Mouse (Mus musculus) layer of hippocampus, adult 9-10 months (tissue): ENCODE data around the gene Raf1.
A peak's percentile ranks its signal among the peaks of the same experiment; 100 is the strongest.

Source experiments
- DNase-seq: peaks from one replicate; pipeline ENCODE4 v3.0.0; 2022; ENCODE audit warnings: low spot score

The Raf1 gene

DNA sequence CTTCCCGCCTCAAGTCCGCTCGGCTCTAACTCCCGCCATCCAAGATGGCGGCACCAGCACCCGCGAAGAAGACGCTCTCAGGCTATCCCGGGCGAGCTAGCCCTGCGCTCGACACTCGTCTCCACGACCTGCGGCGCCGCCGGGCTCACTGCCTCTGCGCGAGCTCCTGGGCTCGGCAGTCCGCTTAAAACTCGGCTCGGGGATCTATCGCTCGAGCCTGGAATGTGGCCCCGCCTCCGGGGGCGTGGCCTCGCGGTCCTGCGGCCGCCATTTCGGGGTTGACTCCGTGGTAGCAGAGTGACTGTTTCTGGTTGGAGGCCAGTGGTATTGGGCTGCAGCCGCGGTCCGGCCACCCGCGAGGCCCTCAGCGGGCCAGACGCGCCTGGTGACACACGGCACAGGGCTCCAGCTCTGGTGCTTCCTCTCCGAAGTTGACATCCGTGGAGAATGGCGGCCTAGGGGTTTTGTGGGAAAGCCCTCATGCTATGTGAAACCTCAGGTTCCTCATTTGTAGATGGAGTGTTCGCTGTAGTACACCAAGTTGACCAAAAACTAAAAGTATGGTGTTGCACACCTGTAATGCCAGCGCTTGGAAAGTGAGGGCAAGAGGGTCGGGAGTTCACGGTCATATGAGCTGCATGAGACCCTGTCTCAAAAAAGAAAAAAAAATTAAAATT, at the start of gene Raf1:
Gene Raf1 (minus strand): TSS at position 184 of the 677 bp plus-strand sequence.
- DNase-seq, result peak; percentile 93

- DNase-seq, result no peak
Measured at GRCm38 (mm10) chr6:115722246-115722645, 45.8 kb upstream of the Raf1 start.

DNA sequence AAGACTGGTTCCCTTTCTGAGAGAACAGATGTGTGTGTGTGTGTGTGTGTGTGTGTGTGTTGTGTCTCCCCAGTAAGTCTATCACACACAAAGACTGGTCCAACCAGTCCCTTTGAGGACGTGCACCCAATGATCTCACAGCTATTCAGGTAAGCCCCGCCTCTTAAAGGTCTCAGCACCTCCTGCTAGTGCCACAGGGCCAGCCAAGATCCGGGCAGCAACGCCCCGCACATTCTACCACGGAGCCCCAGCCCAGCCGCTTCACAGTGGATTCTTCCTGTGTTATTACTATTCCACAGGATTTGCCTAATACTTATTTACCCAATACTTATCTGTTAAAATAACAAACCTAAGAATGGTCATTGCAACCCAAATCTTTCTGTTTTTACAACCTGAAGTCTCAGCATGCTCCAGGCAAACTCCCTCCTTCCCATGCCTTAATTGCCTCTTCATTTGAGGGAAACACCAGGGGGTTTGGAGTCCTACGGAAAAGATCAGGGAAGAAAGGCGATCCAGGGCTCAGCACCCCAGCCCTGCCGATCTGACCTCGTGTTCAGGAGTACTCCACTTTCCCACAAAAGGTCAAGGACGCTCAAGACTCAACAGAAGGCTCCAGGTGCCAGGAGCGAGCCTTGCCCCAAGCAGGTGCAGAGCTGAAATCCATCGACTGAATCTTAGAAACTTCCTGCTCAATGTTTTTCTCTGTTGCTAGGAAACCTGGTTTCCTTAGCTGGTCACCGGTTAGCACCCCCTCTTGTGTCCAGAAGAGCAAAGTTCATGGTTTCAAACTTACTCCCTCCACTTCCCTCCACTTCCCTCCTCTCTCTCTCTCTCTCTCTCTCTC, 41.5 kb upstream of the Raf1 start:
- DNase-seq, result no peak

GRCm38 (mm10) chr6:115717101-115717652, 40.7 kb upstream of the Raf1 start:
- no peak for DNase-seq

GRCm38 (mm10) chr6:115711261-115711660, 34.8 kb upstream of the Raf1 start:
- no peak for DNase-seq

DNA sequence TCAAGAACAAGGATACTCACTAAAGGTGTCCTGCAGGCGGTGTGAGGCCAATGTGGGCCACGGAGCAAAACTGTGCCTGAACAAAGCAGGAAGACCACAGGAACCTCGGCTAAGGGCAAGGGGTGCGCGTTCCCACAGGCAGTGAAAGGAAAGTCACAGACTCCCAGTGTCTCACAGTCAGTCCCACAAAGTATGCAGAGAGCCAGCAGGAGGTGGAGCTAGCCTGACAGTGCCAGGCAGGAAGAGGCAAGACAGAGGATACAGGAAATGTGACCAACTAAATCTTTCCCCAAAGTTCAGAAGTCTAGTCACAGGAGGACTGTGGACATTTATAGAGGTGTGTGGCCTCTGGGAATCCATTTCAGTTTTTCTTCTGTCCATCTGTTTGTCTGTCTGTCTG, 26.5 kb upstream of the Raf1 start:
- no peak for DNase-seq

GRCm38 (mm10) chr6:115701302-115701701, 24.9 kb upstream of the Raf1 start:
- DNase-seq, result no peak

DNA sequence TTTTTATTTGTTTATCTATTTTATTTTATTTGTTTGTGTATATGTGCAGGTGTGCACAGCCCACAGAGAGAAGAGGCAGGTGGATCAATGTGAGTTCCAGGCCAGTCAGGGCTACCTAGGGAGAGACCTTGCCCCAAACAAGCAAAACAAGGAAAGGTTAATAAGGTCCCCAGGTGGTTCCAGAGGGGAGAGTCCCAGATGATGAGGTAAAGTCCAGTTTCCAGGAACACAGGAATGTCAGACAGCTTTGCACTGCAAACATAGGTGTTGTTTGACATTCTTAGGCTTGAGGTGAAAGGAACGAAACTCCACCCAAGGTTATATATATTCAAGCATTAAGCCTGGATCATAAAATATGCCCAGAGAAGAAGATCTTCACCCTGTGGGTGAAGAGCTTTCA, 24.3 kb upstream of the Raf1 start:
- no peak for DNase-seq

DNA sequence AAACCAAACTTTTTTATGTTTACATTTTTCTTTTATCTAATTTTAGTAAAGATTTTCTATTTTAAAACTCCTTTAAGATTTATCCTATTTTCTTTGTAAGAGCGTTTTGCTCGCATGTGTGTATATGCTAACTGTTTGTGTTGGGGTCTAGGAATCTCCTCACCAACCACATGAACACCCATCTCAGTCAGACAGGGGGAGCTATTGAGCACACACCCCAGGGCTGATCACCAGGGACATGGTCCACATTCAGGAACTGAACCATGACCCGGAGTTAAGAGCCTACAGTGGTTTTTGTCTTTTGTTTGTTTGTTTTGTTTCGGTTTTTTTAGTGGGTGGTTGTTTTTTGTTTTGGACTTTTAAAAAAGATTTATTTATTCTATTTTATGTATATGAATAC, 22.3 kb upstream of the Raf1 start:
- no peak for DNase-seq

DNA sequence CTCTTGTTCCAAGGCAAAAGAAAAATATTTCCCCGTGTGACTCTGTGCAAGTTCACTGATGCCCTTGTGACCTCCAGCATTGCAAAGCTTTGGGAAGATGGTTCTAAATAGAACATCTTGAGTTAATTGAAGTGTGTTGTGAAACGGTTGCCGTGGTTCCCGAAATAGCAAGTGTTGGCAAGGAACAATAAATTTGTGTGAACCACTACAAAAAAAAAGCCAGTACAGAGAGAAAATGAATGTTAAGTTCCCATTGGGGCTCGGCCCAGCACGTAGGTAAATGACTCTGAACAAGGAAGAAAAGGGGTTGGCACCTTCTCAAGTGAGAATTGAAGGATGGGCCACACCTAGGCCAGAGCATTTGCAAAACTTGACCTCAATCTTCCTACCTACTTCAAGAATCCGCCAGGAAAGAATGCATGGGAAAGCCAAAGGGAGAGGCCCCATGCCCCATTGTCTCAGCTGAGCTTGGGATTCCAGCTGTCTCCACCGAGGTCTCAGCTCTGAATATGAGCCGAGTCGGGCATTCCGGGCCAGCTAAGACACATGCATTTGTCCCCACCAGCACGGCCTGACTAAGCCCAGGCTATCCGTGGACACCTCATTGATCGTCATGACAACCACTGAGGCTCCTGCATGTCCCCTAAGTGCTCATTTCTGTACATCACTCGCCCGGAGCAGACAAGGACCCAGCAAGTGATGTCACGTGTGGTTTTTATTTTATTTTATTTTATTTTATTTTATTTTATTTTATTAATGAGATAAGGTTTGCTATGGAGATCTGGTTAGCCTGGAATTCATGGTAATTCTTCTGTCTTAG, 21.5 kb upstream of the Raf1 start:
- DNase-seq, result no peak

DNA sequence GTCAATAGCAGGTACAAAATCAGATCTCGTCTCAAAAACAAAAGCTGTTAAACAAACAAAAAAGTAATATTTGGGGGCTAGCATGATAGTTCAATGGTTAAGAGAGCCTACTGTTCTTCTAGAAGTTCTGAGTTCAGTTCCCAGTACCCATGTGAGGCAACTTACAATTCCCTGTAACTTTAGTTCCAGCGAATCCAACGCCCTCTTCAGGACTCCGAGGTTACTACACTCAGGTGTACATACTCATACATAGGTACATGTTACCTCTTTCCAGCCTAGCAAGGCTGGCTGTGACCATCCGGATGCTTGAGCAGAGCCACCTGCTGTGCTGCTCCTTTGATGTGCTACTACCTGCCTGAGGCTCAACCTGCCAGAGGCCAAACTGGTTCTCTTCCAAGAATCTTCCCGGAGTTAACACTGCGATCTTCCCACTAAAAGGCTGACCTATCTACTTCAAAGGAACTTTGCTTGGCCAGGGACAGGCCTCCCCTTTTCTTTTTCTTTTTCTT, 20.3 kb upstream of the Raf1 start:
- no peak for DNase-seq

DNA sequence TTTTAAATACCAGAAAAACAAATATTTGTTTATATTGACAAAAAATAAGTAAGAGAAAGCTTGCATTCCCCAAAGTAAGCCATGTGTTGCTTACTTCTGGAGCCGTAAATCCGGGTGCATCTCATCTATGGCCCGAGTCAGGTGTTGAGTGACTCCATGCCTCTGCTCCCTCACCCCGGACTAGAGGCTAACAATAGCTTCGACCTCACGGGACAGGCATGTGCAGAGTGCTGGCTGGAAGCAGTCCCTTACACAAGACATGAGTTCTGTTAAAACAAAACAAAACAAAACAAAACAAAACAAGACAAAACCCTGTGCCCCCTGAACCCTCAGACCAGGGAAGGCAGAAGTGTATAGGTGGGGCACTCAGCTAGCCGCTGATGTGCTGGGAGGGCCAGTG, 18.7 kb upstream of the Raf1 start:
- DNase-seq, result no peak

- no peak for DNase-seq
Measured at GRCm38 (mm10) chr6:115694441-115694842, 18.0 kb upstream of the Raf1 start.

- no peak for DNase-seq
Measured at GRCm38 (mm10) chr6:115692963-115693730, 16.7 kb upstream of the Raf1 start.

- DNase-seq, result no peak
Measured at GRCm38 (mm10) chr6:115692163-115692950, 15.9 kb upstream of the Raf1 start.

DNA sequence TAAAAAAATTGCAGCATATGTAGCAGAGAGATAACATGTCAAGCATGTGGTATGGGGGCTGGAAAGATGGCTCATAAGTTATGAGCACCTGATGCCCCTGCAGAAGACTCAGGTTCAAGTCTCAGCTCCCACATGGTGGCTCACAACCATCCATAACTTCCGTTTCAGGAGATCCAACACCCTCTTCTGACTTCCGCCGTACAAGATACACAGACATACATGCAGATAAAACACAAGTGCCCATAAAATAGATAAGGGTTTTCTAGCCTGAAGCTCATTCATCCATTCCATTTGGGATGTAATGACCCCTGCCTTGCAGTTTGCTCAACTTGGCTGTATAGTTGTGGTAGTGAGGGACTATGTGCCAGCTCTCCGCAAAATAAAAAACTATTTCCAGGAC, 13.7 kb upstream of the Raf1 start:
- DNase-seq, result no peak

DNA sequence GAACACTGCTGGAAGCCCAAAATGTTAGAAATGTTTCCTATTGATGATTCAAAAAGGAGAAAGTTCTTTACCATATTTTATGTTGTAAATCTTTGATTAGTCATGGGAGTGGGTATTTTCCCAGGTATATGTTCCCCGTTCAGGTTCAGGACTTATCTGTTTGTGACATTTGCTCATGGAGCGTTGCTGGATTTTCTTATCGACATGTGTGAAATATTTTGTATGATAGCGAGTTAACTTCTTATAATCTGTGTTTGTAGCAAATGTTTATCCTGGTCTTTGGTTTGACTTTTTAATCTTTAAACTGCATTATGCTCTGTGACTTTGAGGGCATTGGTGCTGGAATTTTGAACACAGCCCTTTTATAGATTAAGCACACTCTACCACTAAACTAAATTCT, 12.2 kb upstream of the Raf1 start:
- DNase-seq, result no peak

DNA sequence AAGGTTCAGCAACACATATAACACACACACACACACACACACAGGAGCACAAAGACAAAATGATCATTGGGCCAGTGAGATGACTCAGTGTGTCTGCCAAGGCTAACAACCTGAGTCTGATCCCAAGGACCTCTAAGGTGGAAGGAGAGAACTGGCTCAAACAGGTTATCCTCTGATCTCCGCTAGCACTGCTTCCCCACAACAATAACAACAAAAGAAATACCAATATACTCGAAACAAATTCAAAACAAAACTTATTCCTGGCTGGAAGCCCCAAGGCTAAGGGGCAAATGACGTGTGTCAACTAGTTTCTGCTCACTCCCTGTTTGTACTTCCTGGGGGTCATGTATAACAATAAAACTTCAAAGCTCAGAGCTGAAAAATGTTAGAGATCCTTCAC, 11.3 kb upstream of the Raf1 start:
- DNase-seq, result no peak

DNA sequence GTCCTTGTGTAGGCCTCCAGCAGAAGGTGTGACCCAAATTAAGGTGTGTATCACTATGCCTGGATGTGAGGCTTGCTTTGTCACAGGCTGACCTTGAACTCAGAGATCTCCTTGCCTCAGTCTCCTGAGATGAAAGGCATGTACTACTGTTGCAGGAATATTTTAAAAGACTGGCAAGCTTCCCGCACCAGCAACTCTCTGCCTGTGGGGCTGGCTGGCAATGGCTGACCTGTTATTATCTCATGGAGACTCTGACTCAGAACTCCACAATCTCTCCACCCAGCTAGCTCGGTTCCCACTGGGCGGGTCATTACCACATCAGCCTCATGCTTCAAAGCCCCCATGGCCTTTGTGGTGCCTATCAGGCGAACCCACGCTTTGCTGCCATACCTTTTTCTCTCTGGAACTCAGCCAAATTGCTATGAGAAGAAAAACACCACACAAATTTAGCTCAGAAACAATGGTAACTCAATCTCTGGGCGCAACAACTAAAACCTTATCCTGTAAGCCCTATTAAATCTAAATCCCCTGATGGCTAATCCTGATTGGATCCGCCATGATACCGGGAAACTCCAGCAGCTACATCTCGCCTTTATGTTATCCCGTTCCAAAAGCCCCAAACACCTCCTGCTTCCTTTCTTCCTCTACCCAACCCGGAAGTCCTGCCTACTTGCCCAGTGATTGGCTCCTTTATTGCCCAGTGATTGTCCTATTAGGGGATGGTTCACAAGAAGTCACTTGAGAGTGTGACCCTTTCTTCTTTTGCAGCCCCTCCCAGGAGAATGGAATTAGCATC, 8.6 kb upstream of the Raf1 start:
- no peak for DNase-seq

DNA sequence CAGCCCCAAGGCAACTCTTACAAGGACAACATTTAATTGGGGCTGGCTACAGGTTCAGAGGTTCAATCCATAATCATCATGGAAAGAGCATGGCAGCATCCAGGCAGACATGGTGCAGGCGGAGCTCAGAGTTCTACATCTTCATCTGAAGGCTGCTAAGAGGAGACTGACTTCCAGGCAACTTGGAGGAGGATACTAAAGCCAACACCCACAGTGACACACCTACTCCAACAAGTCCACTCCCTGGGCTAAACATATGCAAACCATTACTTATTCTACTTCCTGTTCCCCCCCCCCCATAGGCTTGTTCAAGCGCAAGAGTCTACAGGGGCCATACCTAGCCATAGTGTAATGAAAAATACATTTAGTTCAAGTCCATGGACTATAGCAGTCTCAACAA, 7.8 kb upstream of the Raf1 start:
- no peak for DNase-seq
